Mouse (Mus musculus): ENCODE measurements around the gene Lrrc43. TPM values are rescaled to one million over a fixed set of nuclear protein-coding genes. Genes with fewer than 3 reads are reported as not detected.
"Not testable (repeated sequence)": the region's sequence is repeated elsewhere in the genome, so short reads cannot be mapped to it uniquely, and the experiment has no call there.

Lrrc43 gene
- not detected for total RNA-seq (2021)
- long read RNA-seq, experiment 1 = 0 reads
- long read RNA-seq, experiment 2 = 0 reads

GRCm38 (mm10) chr5:123489112-123489785 is at the start of gene Lrrc43, which contains the start of gene Il31:
TSS of gene Lrrc43 (plus strand) at chr5:123489305.
TSS of gene Il31 (minus strand) at chr5:123489489.
- DNase-seq = no peak

DNA sequence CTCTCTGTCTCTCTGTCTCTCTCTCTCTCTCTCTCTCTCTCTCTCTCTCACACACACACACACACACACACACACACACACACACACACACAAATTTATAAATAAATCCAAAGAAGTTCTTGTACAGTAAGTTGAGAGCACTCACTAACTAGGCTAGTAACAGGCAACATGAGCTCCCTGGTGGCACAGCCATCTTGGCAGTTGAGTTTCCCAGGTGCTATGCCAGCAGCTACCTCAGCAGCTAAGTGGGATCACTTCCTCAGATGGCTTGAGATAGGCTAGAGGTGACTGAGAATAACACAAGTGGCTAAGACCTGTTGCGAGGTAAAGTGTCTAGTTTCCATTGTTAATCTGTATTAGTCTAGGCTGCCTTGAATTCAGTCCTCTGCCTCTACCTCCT is 49.8 kb upstream of the Lrrc43 start:
- DNase-seq = peak; percentile 75

- no peak for DNase-seq
Measured at GRCm38 (mm10) chr5:123439941-123440340, 49.2 kb upstream of the Lrrc43 start.

GRCm38 (mm10) chr5:123440664-123441063 is 48.4 kb upstream of the Lrrc43 start:
- DNase-seq = no peak

GRCm38 (mm10) chr5:123442283-123442682 is 46.8 kb upstream of the Lrrc43 start:
- DNase-seq = no peak

- DNase-seq = peak; percentile 59
Measured at GRCm38 (mm10) chr5:123444069-123444468, 45.0 kb upstream of the Lrrc43 start.

GRCm38 (mm10) chr5:123444849-123445334 is 44.2 kb upstream of the Lrrc43 start:
- no peak for DNase-seq

DNA sequence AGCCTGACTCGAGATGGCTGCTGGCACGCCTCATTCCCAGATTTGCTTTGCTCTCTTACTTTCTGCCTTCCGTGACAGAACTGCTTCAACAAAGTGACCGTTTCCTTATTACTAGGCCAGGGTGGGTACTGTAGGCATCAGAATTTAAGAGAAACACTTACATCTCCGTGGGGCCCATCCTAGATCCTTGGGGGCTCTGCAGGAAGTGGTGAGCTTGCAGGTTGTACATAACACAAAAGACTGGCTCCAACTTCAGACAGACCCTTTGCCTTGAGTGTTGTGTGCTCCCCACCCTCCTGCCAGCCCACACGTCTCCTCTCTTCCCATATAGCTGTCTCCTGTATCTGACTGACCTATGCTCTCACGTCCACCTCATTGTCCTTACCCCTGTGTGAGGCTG is 37.2 kb upstream of the Lrrc43 start:
- no peak for DNase-seq

DNA sequence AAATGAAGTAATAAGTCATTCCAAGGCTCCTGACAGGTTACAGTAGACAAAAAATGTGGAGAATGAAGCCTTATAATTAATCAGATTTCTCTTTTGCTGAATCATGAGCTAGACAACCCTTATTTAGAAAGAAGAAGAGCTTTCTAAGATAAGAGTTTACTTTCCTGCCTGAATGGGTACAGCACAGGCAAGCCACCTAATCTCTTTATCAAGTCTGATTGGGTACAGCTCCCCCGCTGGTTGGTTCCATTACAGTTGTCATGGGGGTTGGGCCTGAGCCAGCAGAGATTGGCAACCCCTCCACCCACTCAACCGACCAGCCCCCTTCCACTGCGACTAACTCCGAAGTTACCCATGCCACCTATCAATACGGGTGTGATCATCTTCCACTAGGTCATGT is 27.7 kb upstream of the Lrrc43 start:
- DNase-seq = no peak

DNA sequence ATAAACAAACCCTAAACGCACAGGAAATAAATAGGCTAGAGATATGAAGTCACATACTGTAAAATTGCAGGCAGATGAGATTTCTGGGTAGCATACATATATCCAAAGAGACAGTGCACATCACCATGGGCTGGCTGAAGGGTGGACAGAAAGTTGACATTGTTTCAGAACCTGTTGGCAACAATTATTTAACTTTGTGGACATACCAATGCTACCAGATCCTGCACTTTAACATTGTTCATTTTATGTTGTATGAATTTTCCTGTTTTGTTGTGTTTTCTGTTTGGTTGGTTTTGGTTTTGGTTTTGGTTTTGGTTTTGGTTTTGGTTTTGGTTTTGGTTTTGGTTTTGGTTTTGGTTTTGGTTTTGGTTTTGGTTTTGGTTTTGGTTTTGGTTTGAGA is 24.5 kb upstream of the Lrrc43 start:
- no peak for DNase-seq

GRCm38 (mm10) chr5:123470784-123471400 is 18.2 kb upstream of the Lrrc43 start:
- DNase-seq = no peak

- DNase-seq = no peak
Measured at GRCm38 (mm10) chr5:123473817-123474216, 15.3 kb upstream of the Lrrc43 start.

GRCm38 (mm10) chr5:123487659-123488395 is 1.3 kb upstream of the Lrrc43 start:
- no peak for DNase-seq

GRCm38 (mm10) chr5:123489935-123490334 is 830 bp downstream of the Lrrc43 start:
- peak; percentile 69 for DNase-seq

DNA sequence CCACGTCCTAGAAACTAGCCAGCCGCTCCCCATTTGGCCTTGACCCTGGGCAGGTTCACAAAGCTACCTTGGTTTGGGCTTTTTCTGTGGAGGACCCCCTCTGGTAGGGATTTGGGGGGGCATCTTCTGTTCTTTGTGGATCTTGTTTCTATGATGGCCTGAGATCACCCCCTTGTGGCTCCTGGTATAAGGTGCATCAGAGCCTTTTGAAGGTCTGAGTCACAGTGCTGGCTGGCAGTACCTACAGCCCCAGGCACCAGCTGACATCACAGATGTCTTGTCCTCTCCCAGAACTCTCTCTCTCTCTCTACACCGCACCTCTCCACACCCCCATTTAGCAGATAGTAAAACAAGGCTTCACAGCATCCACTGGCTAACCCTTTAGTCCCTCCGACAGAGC is 10.6 kb downstream of the Lrrc43 start:
- no peak for DNase-seq

GRCm38 (mm10) chr5:123501973-123502372 is 12.9 kb downstream of the Lrrc43 start:
- no peak for DNase-seq

DNA sequence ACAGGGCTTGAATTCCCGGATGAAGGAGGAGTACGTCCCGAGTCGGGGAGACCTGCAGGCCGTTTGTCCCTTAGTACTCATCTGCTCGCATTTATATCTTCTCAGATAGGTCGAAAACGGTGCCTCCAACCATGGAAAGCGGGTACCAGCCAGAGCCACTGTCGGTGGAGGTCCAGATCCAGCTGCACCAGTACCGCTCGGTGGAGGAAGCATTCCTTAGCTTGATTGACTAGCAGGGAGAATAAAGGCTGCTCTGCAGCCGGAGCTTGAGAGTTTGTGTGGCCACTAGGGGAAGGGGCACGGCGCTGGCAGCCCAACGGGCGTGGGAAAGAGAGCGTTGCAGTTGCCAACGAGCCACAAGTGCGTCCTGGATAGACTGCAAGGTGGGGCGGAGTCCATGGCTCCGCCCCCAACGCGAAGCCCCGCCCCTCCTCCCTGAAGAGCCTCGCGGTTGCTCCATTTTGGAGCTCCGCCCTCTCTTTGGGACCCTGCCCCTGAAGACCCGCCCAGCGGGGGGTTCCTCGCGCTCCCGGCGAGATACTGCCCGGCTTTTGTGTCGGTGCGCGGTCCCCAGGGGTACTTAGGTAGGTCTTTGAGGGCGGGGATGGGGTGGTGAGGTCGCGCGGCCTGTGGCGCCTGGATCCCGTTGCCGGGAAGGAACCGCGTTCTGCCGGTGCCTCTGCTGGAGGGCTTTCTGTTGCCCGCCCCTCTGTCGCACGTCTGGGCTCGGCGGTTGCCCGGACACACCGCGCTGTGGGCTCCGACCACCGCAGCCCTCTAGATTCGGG is 19.0 kb downstream of the Lrrc43 start:
- peak; percentile 71 for DNase-seq

DNA sequence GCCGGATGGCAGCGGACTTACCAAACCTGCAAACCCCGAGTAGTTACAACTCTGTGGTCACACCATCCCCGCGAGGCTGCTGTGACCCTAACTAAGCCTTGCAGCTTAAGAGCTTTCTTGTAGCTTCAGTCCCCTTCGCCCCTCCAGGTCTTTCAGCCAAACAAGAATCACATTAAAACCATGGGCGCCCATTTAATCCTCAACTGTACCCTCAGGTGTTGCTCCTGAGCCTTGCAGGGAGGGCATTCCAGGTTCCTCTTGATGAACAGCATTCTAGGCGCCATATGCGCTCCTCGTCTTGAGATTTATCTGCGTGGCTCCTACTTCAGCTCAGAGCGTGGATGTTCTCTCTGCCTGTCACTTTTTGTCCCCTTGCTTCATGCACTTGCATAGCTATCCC is 19.8 kb downstream of the Lrrc43 start:
- no peak for DNase-seq

DNA sequence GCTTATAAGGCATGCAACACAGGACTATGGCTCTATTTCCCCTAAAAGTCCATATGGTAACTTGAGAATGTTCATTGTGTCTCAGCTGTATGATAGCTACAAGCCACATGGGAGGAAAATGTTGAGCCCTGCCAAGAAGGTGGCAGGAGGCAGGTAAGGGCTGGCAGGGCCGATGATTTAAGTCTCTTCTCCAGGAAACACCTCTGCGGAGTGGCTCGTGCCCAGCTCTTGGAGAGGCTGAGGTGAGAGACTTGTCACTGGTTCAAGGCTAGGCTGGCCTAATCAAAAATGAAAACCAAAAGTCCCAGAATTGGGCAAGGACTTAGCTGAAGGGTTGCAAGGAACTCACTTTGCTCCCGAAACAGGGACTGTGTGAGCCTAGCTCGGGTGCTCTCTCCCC is 21.1 kb downstream of the Lrrc43 start, which contains the start of gene B3gnt4:
Gene B3gnt4 (plus strand): TSS at position 301 of the 400 bp plus-strand sequence.
- DNase-seq = no peak

DNA sequence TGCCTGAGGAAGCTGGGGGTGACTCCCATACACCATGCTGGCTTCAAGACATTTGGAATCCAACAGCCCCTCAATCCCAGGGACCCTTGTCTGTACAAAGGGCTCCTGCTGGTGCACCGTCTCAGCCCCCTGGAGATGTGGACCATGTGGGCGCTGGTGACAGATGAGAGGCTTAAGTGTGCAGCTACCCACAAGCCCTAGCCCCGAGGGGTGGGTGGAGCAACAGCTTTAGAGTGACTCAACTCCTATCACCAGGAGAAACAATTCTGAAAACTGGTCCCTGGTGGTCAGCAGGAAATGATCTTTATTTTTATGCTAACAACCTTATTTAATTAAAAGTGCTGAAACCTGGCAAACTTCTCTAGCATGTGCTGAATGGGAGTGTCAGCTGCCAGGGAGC is 22.3 kb downstream of the Lrrc43 start:
- DNase-seq = not testable (repeated sequence)

GRCm38 (mm10) chr5:123512102-123512501 is 23.0 kb downstream of the Lrrc43 start:
- DNase-seq = no peak

GRCm38 (mm10) chr5:123514871-123515270 is 25.8 kb downstream of the Lrrc43 start:
- no peak for DNase-seq
